In genomic region chr3:53939684-53940189, GRCm38 (mm10) we compare ENCODE assay signal across 21 mouse cellular contexts.
DNase-seq lines count a peak whose midpoint lies in the region; ATAC-seq and TF ChIP-seq lines count a peak whose summit lies in the region.
"Had no signal": no experiment of that assay in that cellular context is flagged by ENCODE, and none has a peak within 500 bp of the region (broad histone marks: within the 10 kb centered on the region; RNA-seq: fewer than 3 reads in every experiment).

No protein-coding gene starts in this region.

- no peaks in the 10 kb centered on the region for H3K27me3 ChIP-seq in C2C12 (ENCODE audit: control insufficient read depth, insufficient read depth, insufficient read length)
- no peaks in the 10 kb centered on the region for H3K27me3 ChIP-seq in myocyte (ENCODE audit: control insufficient read depth, insufficient read depth, insufficient read length)
- no peaks in the 10 kb centered on the region for H3K27me3 ChIP-seq in liver, embryonic 12.5 days (replicated peaks)
- H3K27me3 ChIP-seq: embryonic facial prominence, embryonic 12.5 days; forebrain, embryonic 13.5 days had no signal

- no peak for TF ChIP-seq CTCF in C2C12 (IDR thresholded peaks at IDR 0.05; ENCODE audit: control insufficient read depth, insufficient read depth, insufficient read length)

- no peak for TF ChIP-seq POLR2A in myocyte (IDR thresholded peaks at IDR 0.05; ENCODE audit: insufficient read length, low read depth)

- no peak overlapping the region for H3K4me3 ChIP-seq in C2C12 (ENCODE audit: insufficient read depth, poor library complexity, severe bottlenecking)
- no peak overlapping the region for H3K4me3 ChIP-seq in myocyte
- H3K4me3 ChIP-seq in liver, embryonic 12.5 days = no peak overlapping the region
- H3K4me3 ChIP-seq: embryonic facial prominence, embryonic 10.5 days; embryonic facial prominence, embryonic 12.5 days; forebrain, embryonic 13.5 days had no signal

- ATAC-seq in liver, embryonic 12.5 days = no peak
- ATAC-seq: activated CD4-positive, CD25-positive, alpha-beta regulatory T cell, adult 4 months; forebrain, embryonic 13.5 days; forebrain, embryonic 16.5 days; Patski had no signal

- 57% methylated on average over 3 of the region's 3 CpGs for WGBS in liver, embryonic 12.5 days (ENCODE audit: insufficient replicate concordance)

- DNase-seq in 3134 (ENCODE audit: extremely low read depth, insufficient read length, low spot score) (peak; percentile 9), liver (no peak)
- DNase-seq: adrenal gland, adult 8-10 months; adrenal gland, postnatal 14 days; adrenal gland, postnatal 36 days; B cell, adult 2 months; cerebellum, adult 11-12 months; cerebellum, adult 2 months; cerebellum, adult 9-10 months; cerebellum, postnatal 10 days; cerebellum, postnatal 25 days had no signal

- H3K9ac ChIP-seq in liver, embryonic 12.5 days = no peak overlapping the region
- H3K9ac ChIP-seq: embryonic facial prominence, embryonic 12.5 days; forebrain, embryonic 13.5 days had no signal

- no peak overlapping the region for H3K27ac ChIP-seq in liver, embryonic 12.5 days
- H3K27ac ChIP-seq: embryonic facial prominence, embryonic 10.5 days; embryonic facial prominence, embryonic 12.5 days; forebrain, embryonic 13.5 days had no signal

- H3K4me2 ChIP-seq in myocyte (ENCODE audit: low read depth) = no peak overlapping the region
- no peak overlapping the region for H3K4me2 ChIP-seq in liver, embryonic 12.5 days
- H3K4me2 ChIP-seq: embryonic facial prominence, embryonic 12.5 days; forebrain, embryonic 13.5 days had no signal

- no peaks in the 10 kb centered on the region for H3K79me3 ChIP-seq in C2C12 (ENCODE audit: low read depth)

- H3ac ChIP-seq in C2C12 (ENCODE audit: control insufficient read depth, insufficient read length, low read depth) (no peak overlapping the region), myocyte (ENCODE audit: control insufficient read depth, insufficient read length) (no peak overlapping the region)

- no peaks in the 10 kb centered on the region for H3K9me3 ChIP-seq in liver, embryonic 12.5 days (replicated peaks)
- H3K9me3 ChIP-seq: embryonic facial prominence, embryonic 10.5 days; embryonic facial prominence, embryonic 12.5 days; forebrain, embryonic 13.5 days; G1E had no signal

- H3K79me2 ChIP-seq in C2C12 (ENCODE audit: control insufficient read depth, insufficient read depth) (no peaks in the 10 kb centered on the region), myocyte (ENCODE audit: control insufficient read depth, insufficient read depth) (no peaks in the 10 kb centered on the region)

- H3K36me3 ChIP-seq in C2C12 (ENCODE audit: control insufficient read depth, insufficient read depth) = no peaks in the 10 kb centered on the region
- H3K36me3 ChIP-seq in myocyte (ENCODE audit: control insufficient read depth, insufficient read depth) = no peaks in the 10 kb centered on the region
- H3K36me3 ChIP-seq in liver, embryonic 12.5 days = no peaks in the 10 kb centered on the region
- H3K36me3 ChIP-seq: embryonic facial prominence, embryonic 10.5 days; embryonic facial prominence, embryonic 12.5 days; G1E had no signal

- no peaks in the 10 kb centered on the region for H3K4me1 ChIP-seq in liver, embryonic 12.5 days
- H3K4me1 ChIP-seq: embryonic facial prominence, embryonic 10.5 days; embryonic facial prominence, embryonic 12.5 days; forebrain, embryonic 13.5 days had no signal

TF ChIP-seq in C2C12, 6 proteins besides CTCF, POLR2A, EP300 and RAD21:
- no peak for TF ChIP-seq MYOG (IDR thresholded peaks at IDR 0.05; ENCODE audit: control insufficient read depth, extremely low read depth, insufficient read length)
- no peak for TF ChIP-seq CEBPB (IDR thresholded peaks at IDR 0.05; ENCODE audit: low read depth)
- peak; percentile 69 for TF ChIP-seq MAX (IDR thresholded peaks at IDR 0.05)
- TF ChIP-seq FOSL1 (IDR thresholded peaks at IDR 0.05; ENCODE audit: insufficient read depth, low read length, poor library complexity, severe bottlenecking) = no peak
- TF ChIP-seq MYOD1 (IDR thresholded peaks at IDR 0.05; ENCODE audit: control insufficient read depth, insufficient read length, low read depth) = peak; percentile 59
- peak; percentile 49 for TF ChIP-seq USF1 (IDR thresholded peaks at IDR 0.05; ENCODE audit: low read depth)

TF ChIP-seq in myocyte, 11 proteins besides CTCF, POLR2A, EP300 and RAD21:
- TF ChIP-seq SRF (IDR thresholded peaks at IDR 0.05; ENCODE audit: control insufficient read depth, insufficient read length, low read depth) (no peak), MYOG (IDR thresholded peaks at IDR 0.05; ENCODE audit: control insufficient read depth in 1 of 3, insufficient read depth in 1 of 3, insufficient read length in 2 of 3, low read depth in 2 of 3) (peak in 1 of 3 experiments; percentile 14), E2F4 (IDR thresholded peaks at IDR 0.05; ENCODE audit: insufficient read depth) (no peak), MYOD1 (IDR thresholded peaks at IDR 0.05; ENCODE audit: control insufficient read depth in 1 of 3, insufficient read length in 2 of 3, low read depth in 2 of 3) (peak in 2 of 3 experiments; percentile 12 to 50)
